Mouse (Mus musculus) spleen, postnatal 14 days (tissue): ENCODE data around the gene Olfr917.

Experiments used
- DNase-seq, 2 experiments: peaks; one replicate each; pipeline ENCODE4 v3.0.0; 2021 to 2022; ENCODE audit warnings: low spot score in 2 of 2

The Olfr917 gene

DNA sequence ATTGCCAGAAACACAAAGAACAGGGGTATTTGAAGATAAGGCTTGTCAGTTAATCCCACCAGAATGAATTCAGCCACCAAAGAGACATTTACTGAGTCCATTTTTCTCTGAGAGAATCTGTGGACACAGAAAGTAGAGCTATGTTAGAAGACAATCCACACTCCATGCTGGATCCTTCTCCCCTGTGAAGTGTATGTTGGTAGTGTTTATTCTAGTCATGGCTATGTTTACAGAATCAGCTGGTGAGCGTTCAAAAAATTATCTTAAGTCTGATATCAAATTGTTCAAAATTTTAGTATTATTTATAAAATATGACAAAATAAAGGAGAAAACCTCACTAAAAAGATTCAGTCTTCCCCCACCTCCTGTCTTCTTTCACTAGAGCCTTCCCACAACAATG lies at the start of gene Olfr917:
Gene Olfr917 (minus strand): TSS at position 101 of the 400 bp plus-strand sequence.
- DNase-seq: no peak

DNA sequence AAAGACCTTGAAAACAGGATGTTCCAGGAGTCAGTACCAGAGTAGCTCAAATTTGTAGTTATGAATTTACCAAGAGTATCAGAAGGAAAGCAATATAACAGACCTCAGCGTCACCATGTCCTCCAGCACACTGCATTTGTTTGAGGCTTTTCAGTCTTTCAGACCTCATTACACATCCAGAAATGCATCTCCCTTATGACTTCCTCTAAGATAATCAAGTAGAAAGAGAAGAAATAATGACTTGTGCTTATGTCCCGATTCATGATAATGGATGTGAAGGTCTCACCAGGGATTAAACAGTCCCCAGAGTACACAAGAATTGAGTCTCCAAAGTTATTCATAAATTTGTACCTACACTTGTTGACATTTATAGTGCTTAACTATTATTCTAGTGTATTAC lies 8.9 kb upstream of the Olfr917 start, which contains the start of gene Olfr918:
Gene Olfr918 (minus strand): TSS at position 101 of the 400 bp plus-strand sequence.
- no peak for DNase-seq

DNA sequence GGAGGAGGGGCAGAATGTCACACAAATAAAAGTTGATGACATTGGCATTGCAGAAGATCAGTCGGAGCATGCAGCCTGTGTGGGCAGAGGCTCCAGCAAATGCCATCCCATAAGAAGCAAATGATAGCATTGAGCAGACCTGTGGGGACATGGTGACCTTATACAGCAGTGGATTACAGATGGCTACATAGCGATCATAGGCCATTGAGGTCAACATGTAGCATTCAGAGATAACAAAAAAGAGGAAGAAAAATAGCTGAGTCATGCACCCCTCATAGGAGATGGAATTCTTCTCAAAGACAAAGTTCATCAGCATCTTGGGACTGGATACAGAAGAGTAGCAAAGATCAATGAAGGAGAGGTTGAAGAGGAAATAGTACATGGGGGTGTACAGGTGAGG lies 7.2 kb upstream of the Olfr917 start:
- no peak for DNase-seq

DNA sequence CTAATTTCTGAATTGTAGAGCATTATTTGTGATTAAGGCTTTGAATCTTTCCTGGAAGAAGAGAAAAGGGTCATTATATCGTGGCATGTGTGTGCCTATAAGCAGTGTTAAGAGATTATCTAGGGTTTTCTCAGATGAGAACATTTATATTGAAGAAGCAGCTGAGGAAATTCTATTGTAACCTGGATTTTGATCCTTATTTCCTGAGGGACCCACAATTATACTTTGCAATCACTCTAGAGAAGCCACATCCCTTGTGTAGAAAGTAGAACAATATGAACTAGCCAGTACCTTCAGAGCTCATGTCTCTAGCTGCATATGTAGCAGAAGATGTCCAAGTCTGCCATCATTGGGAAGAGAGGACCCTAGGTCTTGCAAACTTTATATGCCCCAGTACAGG lies 5.9 kb downstream of the Olfr917 start, which contains the start of gene Olfr916:
Gene Olfr916 (minus strand): TSS at position 101 of the 400 bp plus-strand sequence.
- no peak for DNase-seq

DNA sequence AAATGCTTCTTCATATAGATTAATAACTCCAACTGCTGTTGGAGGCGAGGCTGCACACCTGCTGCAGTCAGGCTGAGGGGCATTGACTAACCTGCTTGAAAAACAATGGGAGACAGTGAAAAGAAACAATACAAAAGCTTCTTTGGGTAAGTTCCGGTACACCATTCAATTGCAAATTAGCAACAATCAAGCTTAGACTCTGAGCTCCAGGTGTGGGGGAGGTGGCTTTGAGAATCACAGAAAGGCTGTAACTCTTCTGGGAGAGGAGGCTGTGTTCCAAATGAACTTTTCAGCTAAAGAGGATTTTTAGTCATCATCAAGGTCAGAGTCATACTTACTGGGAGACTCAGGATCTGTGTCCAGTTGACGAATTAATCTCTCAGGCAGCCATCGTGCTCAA lies 33.2 kb downstream of the Olfr917 start:
- DNase-seq: no peak
